Mouse (Mus musculus): ENCODE measurements around the gene Crygf. TPM values are rescaled to one million over a fixed set of nuclear protein-coding genes. Genes with fewer than 3 reads are reported as not detected.

Gene Crygf
- total RNA-seq (2023; ENCODE audit: inconsistent age), result not detected in 4 replicates

DNA sequence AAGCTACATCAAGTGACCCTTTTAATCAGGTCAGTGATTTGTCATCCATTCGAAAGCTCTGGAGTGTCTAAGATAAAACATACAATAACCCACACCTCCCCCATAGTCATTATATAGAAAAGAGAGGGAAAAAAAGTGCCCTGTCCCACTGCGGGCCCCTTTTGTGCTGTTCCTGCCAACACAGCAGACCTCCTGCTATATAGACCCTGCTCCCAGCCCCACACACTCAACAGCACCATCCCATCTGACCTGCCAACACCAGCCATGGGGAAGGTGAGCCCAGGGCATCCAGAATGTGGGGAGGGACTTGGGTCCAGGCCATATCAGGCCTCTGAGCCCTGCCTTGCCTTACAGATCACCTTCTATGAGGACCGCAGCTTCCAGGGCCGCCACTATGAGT, at the start of gene Crygf:
Gene Crygf, plus strand, starts transcription at position 227 of the 400 bp plus-strand sequence.

Other genes starting within 250 kb of the Crygf start
- 0.71 to 3.6 TPM (median 1.5 TPM) in 4 replicates for gene Map2, start 248.8 kb downstream of the Crygf start, total RNA-seq (2023; ENCODE audit: inconsistent age)